Mouse (Mus musculus): ENCODE results near the gene Pspn.

Pspn gene

DNA sequence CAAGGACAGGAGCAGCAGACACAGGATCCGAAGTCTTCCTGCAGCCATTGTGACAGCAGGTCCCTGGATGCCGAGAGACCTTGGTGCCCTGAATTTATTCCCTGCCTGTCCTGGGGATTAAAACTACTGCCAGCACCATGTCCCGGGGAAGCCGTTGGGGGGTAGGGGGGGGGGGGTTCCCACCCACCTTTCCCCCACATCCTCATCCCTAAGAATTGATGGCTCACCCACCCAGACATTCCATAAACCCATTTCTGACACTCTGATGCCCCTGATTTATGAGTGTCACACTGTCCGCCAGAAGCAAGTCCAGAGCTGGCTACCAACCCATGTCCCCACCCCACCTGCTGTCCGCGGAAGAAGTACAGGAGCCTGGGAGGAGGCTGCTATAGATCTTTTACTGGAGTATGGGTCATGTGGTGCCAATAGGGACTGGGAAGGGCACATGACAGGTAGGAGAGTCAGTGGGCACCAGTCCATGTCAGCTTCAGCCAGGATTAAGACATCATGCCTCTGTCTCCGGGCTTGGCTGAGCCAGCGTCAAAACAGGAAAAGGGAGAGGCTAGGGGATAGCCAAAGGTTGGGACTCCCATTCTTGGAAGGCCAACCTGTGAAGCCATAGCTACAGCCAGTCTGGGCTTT, at the start of gene Pspn:
Gene Pspn (minus strand): TSS at position 51 of the 642 bp plus-strand sequence.
- no peak for DNase-seq

DNA sequence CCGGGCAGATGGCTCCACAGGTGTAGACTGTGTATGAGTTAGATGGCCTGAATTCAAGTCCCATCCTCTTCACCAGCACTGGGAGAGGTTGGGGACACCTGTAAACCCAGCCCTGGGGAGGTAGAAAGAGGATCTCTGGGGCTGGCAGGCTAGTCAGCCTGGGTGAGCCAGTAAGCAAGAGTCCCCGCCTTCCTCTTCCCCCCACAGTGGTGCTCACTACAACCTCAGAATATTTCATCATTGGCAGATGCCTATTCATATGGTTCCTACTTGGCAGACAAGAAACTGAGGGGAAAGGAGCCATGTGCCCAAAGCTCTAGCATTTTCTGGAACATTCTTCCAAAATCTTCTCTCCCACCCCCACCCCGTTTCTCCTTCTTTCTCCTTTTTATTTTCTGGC, 49.0 kb upstream of the Pspn start:
- DNase-seq, result no peak

DNA sequence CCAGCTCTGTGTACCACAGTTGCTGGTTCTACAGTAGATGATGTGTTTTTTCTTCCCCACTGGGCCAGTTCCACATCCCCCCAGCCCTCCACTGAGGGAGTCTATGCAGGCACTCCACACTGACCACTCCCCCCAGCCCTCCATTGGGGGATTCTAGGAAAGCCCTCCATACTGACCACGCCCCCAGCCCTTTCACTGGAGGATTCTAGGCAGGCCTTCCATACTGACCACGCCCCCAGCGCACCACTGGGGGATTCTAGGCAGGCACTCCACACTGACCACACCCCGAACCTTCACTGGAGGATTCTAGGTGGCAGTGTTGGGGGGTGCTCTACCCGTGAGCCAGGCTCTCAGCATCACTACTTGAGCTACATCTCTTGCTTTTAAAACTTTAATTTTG, 47.6 kb upstream of the Pspn start:
- DNase-seq, result peak in 1 of 2 experiments; percentile 39

DNA sequence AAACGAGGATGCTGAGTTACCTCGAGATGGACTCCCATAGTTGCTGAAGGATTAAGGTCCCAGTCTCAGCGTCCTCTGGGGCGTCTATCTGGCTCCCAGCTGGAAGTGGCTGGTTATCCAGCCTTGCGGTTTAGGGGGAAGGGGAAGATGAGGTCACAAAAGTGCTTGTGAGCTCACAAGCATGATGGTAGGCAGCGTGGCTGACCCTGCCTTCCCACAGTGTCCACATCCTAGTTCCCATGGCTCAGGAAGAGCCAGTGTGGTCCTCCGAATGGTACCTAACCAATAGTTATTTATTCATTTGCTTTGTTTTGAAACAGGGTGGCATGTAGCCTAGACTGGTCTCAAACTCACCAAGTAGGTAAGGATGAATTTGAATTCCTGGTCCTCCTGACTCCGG, 41.7 kb upstream of the Pspn start, which contains the start of gene Slc25a41:
Gene Slc25a41 (minus strand): TSS at position 101 of the 400 bp plus-strand sequence.
- no peak for DNase-seq

DNA sequence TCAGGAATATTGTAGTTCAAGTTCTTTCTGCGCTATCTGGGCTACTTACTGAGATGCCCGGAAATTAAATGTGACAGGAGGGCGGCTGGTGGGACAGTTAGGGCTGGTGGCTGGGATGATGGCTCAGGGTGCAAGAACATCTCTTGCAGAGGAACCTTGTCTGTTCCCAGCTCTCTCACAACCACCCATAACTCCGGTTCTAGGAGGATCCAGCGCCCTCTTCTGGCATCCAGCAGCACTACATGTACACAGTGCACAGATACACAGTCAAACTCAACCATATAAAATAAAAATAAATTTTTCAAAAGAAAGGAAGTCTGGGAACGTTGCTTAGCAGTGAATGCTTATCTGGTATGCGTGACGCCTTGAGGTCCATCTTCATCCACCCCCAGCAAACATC, 39.2 kb upstream of the Pspn start:
- DNase-seq, result no peak

DNA sequence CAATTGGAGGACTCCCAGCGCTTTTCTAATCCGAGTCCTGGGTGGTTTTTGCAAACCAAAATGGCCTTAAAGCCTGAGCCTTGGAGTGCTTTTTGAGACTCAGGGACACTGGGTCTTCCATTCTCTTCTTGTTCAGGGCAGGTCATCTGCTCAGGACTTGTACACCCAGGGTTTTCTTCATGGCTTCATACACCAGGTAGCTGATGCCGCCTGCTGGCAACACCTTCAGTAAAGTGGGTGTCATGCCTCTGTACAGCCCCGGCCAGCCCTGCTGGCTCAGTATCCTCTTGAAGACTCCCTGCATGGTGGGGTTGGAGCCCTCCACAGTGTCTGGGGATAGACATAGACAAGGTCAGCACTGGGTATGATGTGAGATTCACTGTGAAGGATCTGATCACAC, 33.0 kb upstream of the Pspn start:
- no peak for DNase-seq

DNA sequence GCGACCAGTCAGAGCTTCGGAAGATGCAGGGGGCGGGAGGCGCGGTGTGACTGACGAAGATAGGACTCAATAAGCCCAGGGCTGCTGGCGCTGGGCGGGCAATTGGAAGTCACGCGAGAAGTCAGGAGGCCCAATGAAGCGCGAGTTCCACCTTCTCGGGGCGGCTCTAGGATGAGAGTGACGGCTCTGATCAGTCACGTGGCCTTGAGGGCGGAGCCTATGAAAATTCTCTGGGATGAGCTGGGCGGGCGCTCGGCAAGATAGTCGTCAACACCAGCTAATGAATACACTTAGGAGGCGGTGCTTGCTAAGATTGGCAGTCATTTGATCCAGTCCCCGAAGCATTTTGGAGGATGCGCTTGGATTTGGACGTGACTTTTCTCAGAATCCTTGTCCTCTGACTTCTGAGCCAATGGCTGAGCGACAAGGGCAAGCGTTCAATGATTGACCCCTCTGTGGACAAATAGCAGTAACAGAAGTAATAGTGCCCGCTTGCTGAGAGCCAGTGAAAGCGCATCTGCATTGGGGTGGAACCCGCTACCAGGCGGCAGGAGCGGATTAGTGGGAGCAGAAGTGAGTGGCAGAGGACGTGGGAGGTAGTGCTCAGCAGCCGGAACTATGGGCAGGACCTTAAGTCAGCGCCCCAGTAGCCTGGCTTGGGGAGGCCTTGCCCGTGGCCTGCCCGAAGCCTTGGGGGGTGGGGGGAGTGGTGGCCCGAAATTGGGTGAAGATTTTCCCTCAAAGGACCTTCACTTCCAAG, 32.0 kb upstream of the Pspn start:
- DNase-seq, result peak; percentile 99

DNA sequence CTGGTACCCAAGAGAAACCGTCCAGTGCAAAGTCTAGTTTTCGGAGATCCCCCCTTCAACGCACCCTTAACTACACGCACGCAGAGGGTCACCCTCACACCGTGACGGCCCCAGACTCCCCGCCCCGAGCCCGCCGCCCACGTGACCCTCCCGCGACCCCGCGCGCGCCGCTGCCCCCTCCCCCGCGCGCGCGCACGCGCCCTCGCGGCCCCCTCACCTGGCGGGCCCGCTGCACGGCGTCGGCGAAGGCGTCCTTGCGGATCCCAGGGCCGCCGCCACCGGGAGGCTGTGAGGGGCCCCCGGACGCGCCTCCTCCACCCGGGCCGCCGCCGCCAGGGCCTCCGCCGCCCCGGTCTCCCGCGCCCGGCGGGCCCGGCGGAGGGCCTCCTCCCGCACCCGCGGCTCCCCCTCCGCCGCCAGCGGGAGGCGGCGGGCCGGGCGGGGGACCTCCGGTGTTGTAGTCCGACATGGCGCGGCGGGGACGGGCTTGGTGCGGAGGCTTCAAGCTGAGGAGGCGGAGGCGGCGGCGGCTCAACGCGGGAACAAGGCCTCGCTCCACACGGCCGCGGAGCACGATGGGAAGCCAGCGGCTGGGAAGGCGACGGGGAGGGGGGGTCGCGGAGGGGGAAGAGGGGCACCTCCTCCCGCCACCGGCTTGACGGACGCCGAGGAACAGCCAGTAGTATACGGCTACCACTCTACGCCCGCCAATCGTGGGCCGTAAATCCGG, 31.3 kb upstream of the Pspn start, which contains the start of gene Khsrp:
Gene Khsrp (minus strand): TSS at position 592 of the 730 bp plus-strand sequence.
- peak; percentile 72 to 75 for DNase-seq

DNA sequence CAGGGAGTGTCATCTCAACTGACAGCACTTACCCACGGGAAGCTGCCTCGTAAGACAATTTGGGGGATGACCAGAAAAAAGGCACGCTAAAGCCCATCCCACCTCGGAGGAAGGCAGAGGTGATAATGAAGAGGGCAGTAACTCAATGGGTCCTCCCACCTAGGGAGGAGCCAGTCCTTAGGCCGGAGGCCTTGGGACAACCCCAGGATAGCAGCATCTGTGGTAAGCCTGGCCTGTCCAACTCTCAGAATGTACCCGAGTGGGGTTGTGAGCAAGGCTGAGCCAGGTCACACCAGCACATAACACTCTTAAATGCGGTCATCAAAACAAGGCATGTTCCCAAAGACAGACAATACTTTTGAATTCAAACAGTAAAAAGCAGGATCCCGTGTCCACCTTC, 29.9 kb upstream of the Pspn start:
- DNase-seq, result no peak

DNA sequence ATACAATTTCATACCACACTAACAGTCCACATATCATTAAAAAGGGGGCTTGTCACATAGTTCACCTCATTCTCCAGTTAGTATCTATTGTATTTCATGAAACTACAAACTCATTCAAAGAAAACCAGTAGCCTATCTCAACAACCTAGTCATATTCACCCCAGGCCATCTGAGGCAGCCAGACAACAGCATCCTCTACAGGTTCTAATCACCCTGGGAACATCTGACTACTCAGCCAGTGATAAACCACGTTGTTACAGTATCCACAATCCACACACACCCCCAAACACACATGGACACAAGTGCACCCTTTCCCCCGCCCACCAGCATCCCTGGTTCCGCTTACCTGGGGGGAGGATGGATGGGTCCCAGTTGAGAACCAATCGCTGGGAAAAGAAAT, 27.7 kb upstream of the Pspn start:
- no peak for DNase-seq

DNA sequence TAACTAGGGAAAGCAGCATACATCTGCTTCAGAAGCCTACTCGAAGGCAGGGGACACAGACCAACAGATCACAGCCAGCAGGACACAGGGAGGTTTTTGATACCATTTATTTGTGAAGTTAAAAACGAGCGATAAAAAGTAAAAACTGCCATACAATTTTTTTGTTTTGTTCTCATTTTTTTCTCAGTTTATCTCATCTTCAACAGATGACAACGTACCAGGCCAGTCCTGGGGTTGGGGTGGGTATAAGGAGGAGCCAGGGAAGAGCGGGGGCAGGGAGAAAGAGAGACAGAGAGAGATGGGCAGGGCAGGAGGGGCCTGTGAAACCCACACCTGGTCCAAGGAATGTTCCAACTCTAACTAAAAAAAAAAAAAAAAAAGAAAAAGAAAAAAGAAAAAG, 21.1 kb upstream of the Pspn start:
- no peak for DNase-seq

DNA sequence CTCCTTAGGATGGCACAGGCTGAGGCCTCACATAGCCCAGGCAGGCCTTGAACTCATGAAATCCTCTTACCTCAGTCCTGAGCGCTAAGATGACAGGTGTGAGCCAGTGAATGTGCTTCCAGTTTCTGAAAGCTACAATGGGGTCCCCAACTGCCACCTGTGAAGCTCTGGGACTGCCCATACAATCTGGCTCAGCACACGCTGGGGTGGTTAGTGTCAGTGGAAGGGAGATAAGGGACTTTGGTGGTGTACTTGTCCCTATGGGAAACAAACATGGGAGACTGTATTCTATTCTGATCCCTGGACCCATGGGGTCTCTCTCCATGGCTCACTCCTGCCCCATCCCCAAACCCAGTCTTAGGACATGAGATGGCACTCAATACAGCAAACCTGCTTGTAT, 19.9 kb upstream of the Pspn start:
- DNase-seq, result no peak

DNA sequence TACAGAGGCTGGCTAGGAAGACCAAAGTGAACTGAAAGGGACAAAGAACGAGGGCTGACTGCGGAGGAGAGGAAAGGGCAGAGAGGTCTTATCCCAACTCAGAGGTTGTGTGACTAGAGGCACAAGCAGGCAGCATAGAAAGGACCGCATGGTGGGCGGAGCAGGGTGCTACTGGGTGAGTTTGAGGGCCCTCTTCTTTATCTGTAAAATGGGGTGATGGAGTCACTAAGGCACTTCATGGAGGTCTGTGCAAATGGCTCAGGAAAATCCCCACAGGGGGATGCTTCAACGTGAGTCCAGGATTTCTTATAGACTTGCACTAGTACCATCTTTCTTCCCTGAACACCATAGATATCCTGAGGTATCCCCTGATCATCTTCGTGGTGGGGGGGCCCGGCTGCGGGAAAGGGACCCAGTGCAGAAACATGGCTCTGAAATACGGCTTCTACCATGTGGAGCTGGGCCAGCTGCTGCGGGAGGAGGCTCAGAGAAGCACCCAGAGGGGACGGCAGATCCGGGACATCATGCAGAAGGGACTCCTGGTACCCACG, 12.5 kb upstream of the Pspn start:
- DNase-seq, result peak in 1 of 2 experiments; percentile 38

DNA sequence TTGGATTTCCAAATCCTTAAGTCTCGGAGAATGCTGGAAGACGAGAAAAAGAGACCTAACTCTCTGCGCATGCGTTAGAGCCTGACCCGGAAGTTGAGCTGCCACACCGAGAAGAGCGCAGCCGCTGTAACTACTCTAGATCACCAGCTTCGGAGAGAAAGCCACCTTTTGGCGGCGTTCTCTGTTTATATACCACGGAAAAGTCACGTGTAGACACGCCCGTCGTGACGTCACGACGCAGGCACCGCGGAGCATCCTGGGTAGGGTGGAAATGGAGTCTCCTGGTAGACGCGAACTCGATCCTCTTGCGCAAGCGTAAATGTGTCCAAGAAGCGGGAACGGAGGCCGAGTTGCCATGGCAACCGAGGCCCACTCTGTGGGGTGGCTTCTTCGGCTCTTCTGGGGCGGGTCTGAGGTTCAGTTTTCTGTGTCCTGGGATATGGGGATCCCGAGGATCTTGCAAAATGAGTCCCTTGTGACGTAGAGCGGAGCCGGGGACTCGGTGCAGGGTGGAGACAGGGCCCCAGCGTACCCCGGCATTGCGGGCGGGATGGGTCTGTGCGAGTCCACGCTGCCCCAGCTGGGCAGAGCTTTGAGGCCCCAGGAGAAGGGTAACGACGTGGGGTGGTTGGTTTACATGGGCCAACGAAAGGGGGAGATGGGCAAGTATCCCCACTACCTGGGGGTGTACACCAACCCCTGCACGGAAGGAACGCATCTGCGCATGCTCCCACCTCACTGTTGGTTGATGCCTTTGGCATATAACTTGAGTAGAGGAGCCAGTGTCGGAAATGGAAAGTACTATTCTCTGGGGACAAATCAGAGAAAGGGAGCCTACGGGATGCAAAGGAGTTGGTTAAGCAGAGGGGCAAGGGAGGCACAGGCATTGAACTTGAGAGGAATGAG, 11.7 kb upstream of the Pspn start, which contains the start of the genes Gtf2f1 and Gm17949:
Gene Gtf2f1 (minus strand): TSS at position 53 of the 906 bp plus-strand sequence.
Gene Gm17949 (plus strand): TSS at position 234 of the 906 bp plus-strand sequence.
- DNase-seq, result peak; percentile 97

DNA sequence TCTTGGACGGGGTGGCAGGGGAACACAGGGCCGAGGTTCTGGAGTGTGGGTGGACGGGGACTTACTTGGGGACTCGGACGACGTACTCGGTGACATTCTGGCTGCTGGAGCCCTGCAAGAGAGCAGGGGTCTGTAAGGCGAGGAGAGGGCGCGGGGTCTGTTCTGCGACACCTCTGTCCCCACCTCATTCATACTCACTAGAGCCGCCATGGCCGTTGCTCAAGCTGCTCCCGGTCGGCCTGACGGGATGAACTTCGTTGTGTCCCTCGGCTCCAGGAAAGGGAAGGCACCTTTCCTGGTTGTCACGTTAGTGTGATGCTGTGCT, 11.1 kb upstream of the Pspn start:
- no peak for DNase-seq

DNA sequence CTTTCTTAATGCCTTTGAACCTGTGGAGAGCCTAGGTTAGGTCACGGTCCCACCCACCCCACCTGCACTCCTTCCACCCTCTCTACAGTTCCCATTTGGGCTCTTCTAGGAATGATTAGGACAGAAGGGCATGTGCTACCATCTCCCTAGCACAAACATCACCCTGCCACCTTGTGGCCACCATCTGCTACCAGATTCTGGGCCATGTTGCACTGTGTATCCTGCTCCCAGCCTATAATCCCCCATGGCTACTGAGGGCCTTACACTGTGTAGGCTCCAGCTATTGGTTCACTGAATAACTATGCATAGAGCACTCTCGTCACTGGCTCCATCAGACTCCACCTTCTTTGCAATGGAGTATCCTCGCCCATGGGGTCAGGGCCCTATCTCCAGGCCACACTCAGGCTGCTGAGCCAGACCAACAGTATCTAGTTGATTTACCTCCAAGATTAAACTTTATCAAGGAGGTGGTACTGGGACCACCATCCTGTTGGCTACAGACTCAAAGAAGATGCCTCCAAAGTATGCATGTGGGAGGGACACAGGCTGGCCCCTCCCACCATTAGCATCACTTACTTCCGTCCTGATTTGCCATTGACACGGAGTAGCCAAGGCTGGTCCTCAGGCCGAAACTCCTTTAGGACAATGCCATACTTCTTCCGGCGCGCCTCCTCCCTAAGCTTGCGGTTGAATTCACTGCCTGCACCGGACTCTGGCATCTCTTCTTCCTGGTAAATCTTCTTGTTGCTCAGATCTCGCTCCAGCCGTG, 7.5 kb upstream of the Pspn start:
- peak; percentile 41 to 63 for DNase-seq

DNA sequence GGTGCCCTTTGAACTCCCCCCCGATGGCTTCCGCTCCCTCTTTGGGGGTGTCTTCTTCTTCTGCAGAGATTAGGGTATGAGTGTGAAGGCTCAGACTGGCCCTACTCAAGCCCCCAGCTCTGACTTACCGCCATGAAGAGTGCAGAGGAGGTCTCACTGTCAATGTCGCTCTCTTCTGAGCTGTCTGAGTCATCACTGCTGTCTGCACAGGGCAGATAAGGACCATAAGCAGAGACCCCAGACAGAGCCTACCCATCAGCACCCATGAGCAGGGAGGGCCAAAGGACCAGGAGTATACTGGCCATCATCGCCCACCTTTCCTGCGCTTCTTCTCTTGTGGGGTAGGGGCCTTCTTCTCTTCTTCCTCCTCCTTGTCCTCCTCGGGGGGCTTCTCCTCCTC, 4.2 kb upstream of the Pspn start:
- no peak for DNase-seq

DNA sequence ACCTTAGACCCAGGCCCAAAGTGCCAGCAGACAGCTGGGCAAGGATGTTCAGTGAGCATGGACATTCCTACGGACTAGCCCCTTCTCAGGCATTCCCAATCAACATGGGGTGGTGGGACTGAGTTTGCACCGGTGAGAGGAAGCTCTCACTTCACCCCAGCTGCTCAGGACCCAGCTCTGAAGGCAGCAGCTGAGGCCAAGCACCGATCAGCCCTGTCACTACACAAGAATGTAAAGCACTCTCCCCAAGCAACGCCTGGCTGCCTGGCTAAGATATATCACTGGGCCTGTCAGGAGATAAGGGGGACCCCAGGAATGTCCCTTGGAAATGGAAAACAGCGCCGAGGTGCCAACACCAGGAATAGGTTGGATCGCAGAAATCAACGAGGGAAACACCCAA, 1.4 kb upstream of the Pspn start:
- DNase-seq, result no peak

DNA sequence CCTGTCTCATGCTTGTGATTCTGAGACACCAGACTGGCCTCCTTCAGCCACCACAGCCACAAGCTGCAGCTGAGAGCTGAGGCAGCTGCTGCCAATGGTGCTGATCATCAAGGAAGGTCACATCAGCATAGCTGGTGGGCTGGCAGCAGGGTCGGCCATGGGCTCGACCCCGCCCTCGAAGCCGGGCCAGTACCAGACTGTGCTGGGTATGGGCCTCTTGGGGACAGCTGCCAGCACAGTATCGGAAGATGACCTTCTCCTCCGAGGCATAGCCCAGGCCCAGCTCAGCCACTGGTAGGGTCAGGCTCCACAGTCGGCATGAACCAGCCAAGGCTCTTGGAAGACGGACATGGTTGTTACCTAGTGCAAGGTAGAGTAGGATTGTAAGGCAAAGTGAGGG, 404 bp downstream of the Pspn start:
- DNase-seq, result no peak

DNA sequence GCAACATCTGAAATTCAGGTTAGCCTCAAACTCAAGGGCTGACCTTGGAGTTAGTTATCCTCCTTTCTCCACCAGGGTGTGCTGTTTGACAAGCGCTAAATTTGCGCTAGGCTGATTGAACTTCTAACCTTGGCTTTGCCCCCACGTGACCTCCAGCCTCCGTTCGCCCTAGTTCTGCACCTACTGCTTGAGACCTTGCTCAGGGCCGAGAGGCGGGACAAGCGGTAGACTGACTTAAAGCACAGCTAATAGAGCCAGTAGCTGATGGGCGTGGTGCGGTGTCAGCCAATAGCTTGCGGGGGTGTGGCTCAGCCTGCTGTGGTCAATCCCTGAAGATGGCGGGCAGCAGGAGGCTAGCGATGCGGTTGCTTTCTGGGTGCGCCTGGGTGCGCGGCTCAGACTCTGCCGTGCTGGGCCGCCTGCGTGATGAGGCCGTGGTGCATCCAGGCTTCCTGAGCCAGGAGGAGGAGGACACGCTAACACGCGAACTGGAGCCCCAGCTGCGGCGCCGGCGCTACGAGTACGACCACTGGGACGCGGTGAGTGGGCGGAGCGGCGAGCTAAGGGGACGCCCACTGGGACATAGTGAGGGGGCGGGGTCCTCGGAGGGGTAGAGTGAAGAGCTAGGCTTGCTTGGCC, 2.7 kb downstream of the Pspn start, which contains the start of gene Alkbh7:
Gene Alkbh7 (plus strand): TSS at position 311 of the 639 bp plus-strand sequence.
- peak; percentile 93 for DNase-seq

DNA sequence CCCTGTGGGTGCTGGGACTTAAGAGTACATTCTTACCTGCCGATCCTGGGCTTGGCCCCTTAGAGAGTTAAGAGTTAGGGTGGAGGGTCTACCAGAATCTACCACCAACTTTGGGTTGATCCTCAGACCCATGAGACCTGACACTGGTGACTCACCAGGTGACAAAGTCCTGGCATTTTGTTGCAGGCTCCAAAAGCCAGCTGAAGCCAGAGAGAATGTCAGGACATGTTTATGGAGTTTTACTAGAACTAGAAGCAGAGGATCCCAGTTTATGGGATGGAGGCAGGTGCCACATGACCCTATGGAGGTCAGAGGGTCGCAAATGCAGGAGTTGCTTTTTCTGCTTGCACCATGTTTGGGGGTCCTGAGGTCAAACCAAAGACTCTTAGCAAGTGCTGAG, 3.3 kb downstream of the Pspn start:
- DNase-seq, result no peak
